Mouse (Mus musculus): ENCODE measurements at regions not wholly inside any gene's neighbourhood (a gene's known extent, or its start where the extent isn't known, plus 50 kb on each side); places are given as distances from the start of the nearest gene placed in this dataset.
"Not testable (repeated sequence)": the region's sequence is repeated elsewhere in the genome, so short reads cannot be mapped to it uniquely, and the experiment has no call there.

- DNase-seq (ENCODE audit: low spot score in 2 of 2), result no peak
These were observed 841.6 kb upstream of the Adam24 start for GRCm38 (mm10) chr8:39833251-39833650.

- no peak for DNase-seq (ENCODE audit: low spot score in 2 of 2)
These were observed 828.0 kb upstream of the Adam24 start for GRCm38 (mm10) chr8:39846854-39847253.

- DNase-seq (ENCODE audit: low spot score in 2 of 2), result no peak
These were observed 812.3 kb upstream of the Adam24 start for GRCm38 (mm10) chr8:39862544-39862943.

GRCm38 (mm10) chr8:39902251-39902650 lies 772.6 kb upstream of the Adam24 start:
- DNase-seq (ENCODE audit: low spot score in 2 of 2), result no peak

GRCm38 (mm10) chr8:39912926-39913325 lies 762.0 kb upstream of the Adam24 start:
- DNase-seq (ENCODE audit: low spot score in 2 of 2), result no peak

- no peak for DNase-seq (ENCODE audit: low spot score in 2 of 2)
These were observed 753.5 kb upstream of the Adam24 start for GRCm38 (mm10) chr8:39921336-39921735.

GRCm38 (mm10) chr8:39923741-39924140 lies 751.1 kb upstream of the Adam24 start:
- DNase-seq (ENCODE audit: low spot score in 2 of 2), result no peak

- no peak for DNase-seq (ENCODE audit: low spot score in 2 of 2)
These were observed 724.5 kb upstream of the Adam24 start for GRCm38 (mm10) chr8:39950178-39950896.

- DNase-seq (ENCODE audit: low spot score in 2 of 2), result no peak
These were observed 720.4 kb upstream of the Adam24 start for GRCm38 (mm10) chr8:39954497-39954896.

GRCm38 (mm10) chr8:39954924-39955323 lies 720.0 kb upstream of the Adam24 start:
- no peak for DNase-seq (ENCODE audit: low spot score in 2 of 2)

- DNase-seq (ENCODE audit: low spot score in 2 of 2), result no peak
These were observed 669.6 kb upstream of the Adam24 start for GRCm38 (mm10) chr8:40005207-40005837.

- no peak for DNase-seq (ENCODE audit: low spot score in 2 of 2)
These were observed 655.5 kb upstream of the Adam24 start for GRCm38 (mm10) chr8:40019281-40019943.

GRCm38 (mm10) chr8:40064145-40064544 lies 610.7 kb upstream of the Adam24 start:
- DNase-seq (ENCODE audit: low spot score in 2 of 2), result no peak

- DNase-seq (ENCODE audit: low spot score in 2 of 2), result no peak
These were observed 603.7 kb upstream of the Adam24 start for GRCm38 (mm10) chr8:40071131-40071530.

- not testable (repeated sequence) for DNase-seq (ENCODE audit: low spot score in 2 of 2)
These were observed 593.9 kb upstream of the Adam24 start for GRCm38 (mm10) chr8:40080976-40081375.

GRCm38 (mm10) chr8:40084129-40084528 lies 590.7 kb upstream of the Adam24 start:
- DNase-seq (ENCODE audit: low spot score in 2 of 2), result no peak

- DNase-seq (ENCODE audit: low spot score in 2 of 2), result no peak
These were observed 585.5 kb upstream of the Adam24 start for GRCm38 (mm10) chr8:40089377-40089776.

- DNase-seq (ENCODE audit: low spot score in 2 of 2), result no peak
These were observed 550.5 kb upstream of the Adam24 start for GRCm38 (mm10) chr8:40124402-40124801.

GRCm38 (mm10) chr8:40127141-40127540 lies 547.7 kb upstream of the Adam24 start:
- DNase-seq (ENCODE audit: low spot score in 2 of 2), result no peak

- no peak for DNase-seq (ENCODE audit: low spot score in 2 of 2)
These were observed 542.1 kb upstream of the Adam24 start for GRCm38 (mm10) chr8:40132662-40133257.

GRCm38 (mm10) chr8:40150911-40151797 lies 523.7 kb upstream of the Adam24 start:
- peak; percentile 22 to 66 for DNase-seq (ENCODE audit: low spot score in 2 of 2)
